Mouse (Mus musculus) brain, embryonic 18.5 days (tissue): ENCODE measurements around the gene Pde11a.

Experiments used
- DNase-seq: peaks from one replicate; pipeline ENCODE4 v3.0.0-alpha.2; 2012; ENCODE audit warnings: low read depth, low spot score

The Pde11a gene

DNA sequence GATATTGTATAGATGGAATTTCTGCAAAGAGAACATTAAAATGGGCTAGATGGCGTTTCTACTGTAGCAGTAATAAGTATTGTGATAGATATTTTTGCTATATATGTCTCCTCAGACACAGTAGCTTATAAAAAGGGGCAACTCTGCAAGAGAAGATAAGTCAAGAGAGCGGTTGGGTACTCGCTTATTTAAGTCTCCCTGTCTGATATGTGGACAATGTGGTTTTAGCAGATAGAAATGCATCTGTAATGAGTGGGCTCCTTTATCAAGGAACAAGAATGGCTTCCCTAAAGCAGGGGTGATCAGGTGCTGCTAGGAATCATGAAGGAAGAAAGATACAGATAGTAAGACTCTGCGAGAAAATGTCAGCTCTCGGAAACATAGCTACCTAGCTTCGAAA lies 18.2 kb downstream of the Pde11a start:
- DNase-seq, result no peak

DNA sequence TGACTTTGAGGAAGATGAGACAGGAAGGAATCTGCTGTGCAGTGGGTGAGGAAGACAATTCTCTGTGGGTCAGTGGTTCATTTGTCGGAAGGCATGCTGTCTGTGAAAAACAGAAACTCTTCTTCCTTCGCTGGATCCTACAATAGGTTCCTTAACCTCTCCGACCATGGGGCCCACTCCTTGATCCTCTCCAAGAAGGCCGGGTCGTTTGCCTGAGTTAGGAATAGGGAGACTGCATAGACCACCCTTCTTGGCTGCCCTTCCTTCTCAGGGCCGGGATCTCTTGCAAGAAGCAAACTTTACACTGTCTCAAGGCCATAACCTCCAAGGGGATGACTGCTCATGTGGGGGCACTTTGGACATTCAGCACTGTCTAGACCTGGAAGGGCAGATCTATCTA lies 19.3 kb downstream of the Pde11a start:
- DNase-seq, result no peak

DNA sequence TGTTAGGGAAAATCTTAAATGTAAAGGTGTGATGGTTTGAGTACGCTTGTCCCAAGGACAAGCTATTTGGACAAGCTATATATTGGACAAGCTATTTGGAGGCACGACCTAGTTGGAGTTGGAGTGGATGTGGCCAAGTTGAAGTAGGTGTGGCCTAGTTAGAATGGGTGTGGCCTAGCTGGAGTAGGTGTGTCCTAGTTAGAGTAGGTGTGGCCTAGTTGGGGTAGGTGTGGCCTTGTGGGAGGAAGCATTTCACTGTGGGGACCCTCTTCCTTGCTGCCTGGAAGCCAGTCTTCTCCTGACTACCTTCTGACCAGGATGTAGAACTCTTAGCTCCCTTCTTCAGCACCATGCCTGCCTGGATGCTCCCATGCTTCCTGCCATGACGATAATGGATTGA lies 50.9 kb downstream of the Pde11a start:
- DNase-seq, result no peak

DNA sequence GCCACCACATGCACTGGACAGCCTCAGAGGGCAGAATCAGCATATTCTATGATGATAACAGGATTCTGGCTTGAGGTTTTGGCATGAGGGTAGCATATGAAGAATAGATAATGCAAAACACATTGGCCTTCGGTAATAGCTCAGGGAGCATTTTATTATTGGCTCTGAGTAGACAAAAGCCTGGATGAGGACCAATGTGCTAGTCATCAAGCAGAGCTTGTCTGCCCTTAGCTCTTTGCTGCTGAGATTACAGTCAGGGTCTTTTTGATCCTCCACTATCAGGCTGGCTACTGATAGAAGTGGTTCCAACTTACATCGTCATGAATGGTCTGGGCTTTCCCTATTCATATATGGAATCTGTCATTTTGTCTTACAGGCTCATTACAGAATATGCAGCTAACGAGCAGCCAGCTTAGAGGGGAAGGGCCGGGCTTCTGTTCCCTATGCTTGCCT lies 52.3 kb downstream of the Pde11a start:
- DNase-seq, result no peak

DNA sequence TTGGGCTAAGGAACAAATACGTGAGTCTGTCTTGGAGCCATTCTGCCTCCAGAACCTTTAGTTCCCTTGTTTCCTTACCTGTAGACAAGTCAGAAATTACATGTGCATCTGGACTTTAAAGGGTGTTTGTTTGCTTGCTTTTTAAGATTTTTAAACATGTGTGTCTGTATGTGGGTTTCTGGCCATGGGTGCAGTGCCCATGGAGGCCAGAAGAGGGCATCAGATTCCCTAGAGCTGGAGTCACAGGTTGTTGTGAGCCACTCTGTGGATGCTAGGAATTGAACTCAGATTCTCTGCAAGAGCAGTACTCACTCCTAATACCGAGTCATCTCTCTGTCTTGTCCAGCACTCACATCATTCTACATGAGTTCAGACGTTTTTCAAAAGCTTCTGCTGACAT lies 53.4 kb downstream of the Pde11a start:
- no peak for DNase-seq

DNA sequence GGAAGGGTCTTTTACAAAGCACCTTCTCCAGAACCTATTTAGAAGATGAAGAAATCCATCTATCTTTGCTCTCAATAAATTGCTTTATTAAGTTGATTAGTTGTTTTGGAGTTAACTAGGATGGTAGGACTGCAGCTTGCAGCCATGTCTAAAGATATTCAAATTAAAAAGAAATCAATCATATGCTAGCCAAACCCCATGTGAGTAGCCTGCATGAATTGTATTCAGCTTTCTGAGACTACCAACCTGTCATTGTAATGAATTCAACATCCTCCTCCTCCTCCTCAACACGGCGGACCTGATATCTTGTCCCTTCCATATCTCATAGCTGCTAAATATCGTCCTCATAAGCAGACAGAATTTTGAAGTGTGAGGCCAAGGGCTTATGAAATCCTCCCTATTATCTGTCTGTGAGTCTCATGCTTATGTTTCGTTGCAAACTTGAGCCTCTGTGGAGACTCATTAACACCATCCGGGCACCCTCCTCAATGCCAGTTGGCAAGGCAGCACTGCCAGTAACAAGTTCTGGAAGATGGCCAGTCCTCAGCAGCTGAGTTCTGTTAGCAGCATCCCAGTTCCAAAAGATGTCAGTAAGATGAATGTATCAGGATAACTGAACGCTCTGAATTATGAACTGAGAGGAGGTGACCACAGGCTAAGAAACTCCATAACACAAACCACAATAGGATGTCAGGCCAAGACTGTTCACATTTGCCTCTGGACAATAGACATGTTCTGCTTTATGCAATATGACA lies 55.0 kb downstream of the Pde11a start:
- DNase-seq, result peak; percentile 72

DNA sequence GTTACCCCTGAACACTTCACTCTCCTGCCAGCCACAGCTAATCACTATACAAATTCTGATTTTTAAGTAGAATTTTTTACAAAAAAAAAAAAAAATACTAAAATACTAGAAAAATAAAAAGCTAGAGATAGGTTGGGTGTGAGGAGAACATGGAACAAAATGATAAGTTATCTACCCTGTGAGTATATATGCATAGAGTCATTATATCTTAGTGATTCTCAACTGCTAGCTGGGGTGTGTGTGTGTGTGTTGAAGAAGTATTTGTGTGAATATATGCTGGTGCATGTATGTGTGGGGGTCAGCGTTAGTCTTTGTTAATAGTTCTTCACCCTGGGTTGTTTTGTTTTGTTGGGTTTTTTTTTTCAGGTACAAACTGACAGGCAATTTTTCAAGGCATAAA lies 69.1 kb downstream of the Pde11a start:
- no peak for DNase-seq

DNA sequence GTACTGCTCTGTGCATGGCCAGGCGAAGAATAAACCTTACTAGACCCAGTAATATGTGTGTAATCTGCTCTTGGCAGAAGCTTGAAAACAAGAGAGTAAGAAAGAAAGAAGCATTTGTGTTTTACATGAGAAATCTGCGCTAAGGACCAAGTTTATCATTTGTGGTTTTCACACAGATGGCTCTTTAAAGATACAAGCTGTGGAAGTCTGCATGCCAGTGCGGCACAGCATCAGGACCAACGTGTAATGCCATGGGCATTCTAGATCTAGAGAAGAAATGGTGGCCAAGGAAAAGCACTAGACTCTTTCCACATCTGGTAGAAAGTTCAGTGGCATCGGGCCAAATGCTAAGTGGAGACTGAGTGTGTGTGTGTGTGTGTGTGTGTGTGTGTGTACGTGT lies 71.2 kb downstream of the Pde11a start:
- DNase-seq, result no peak

DNA sequence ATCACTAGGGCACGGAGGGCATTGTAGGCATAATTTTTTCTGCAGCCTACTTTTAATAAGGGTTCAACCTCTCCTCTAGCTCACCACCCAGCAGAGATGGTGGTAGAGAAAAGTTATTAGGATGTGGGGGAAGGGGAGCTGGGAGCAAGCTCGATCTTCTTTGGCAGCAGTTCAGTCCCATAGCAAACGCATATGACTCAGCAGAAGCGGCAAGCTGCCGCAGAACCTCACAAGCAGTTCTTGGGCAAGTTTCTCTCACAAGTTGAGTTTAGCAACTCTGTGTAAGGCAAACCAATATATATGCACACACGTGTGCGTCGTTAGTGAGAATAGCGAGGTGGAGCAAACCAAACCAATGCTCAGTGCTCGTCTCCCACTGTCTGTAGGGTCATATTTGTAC lies 72.0 kb downstream of the Pde11a start:
- no peak for DNase-seq

DNA sequence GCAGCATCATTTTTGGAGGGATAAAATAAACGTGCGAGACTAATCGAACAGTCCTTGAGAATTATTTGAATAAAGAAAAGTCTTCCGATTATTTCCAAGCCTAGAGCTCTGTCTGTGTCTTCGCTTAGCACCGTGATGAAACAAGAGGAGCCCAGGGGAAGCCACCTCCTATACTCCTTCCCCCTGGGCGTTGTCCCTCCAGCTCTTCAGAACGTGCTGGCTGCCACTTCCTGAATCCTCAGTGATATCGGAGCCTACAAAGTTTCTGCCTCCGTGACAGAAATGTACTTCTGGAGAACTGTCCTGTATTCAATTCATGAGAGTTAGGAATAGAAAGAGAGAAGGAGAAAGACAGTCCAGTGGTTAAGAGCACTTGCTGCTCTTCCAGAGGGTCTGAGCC lies 74.3 kb downstream of the Pde11a start:
- no peak for DNase-seq

DNA sequence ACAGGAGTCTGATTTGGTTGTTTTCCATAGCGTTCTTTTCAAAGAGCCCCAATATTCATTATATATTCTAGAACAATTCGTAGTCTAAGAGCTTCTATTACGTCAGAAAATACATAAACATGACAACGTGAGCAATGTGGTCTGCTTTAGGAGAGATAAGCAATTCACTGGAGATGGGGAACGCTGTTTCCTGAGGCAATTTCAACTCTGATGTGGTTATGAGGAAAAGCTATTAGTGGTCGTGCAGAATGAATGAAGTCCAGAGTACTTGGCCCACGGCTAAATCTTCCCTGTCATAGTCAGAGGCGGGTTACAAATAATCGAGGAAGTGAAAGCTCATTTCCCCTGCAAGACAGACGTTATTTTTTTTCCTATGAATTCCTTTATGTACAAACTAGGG lies 75.9 kb downstream of the Pde11a start:
- no peak for DNase-seq

DNA sequence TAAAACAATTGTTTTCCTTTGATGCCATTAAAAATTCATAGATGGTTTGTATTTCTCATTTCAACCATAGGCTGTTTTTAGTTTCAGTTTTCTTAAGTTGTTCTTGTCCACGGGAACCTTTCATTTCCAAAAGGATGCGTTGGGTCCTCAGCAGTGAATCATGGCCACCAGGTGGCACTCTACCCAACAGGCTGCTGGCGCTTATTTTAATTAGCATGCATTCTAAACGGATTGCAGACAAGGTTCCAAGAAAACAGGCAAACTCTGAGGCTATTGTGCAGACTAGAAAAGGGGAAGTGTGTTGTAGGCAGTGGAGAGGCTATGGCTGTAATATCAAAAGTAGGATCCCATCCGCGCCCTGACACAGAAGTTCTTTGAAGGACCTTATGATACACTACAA lies 83.7 kb downstream of the Pde11a start:
- DNase-seq, result peak; percentile 34

DNA sequence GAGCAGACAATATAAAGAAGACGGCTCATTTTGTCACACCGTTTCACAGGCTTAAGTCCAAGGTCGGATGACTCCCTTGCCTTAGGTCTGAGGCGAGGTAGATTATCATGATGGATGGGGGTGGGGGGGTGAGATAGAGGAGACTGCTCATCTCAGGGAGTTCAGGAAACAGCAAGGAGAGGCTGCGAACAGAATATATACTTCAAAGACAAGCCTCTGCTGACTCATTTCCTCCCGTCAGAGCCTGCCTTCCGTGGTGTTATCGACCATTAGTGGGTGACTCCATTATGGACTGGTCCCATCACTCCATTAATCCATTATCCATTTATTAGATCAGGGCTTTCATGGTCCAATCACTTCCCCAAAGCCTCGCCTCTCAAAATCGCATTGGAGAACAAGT lies 87.2 kb downstream of the Pde11a start:
- no peak for DNase-seq

DNA sequence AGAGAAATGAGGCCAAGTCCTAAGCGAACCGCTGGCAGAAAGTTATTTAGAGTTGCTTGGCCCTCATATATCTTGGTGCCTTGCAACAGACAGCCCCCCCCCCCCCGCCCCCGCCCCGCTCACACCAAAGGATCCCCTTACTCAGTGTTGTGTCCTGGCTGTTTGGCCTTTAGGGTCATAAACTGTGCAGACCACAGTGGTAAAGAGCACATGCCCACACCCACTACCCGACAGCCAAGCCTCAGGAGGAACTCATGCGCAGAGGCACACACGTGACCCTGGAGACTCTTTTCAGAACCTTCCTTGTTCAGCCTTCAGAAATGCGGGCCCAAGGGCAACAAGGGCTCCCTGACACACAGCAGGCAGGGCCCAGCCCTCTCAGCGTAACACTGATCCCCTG lies 90.3 kb downstream of the Pde11a start:
- no peak for DNase-seq

DNA sequence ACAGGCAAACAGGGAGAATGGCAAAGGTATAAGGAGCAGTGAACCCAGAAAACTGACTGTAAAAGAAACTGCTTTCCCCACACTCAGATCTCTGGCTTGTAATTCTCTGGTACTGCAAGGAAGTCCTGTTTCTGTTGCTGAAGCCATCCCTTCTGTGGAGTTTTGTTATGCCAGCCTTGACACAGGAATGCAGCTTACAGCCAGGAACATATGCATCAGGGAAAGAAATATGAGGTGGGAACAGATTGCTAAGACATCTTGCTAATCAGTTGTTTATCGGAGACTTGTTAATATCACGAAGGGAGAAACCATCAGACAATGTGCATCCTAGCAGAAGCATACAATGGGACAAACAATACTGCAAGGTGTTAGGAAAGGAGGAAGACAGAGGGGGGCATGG lies 99.4 kb downstream of the Pde11a start:
- DNase-seq, result peak; percentile 18

DNA sequence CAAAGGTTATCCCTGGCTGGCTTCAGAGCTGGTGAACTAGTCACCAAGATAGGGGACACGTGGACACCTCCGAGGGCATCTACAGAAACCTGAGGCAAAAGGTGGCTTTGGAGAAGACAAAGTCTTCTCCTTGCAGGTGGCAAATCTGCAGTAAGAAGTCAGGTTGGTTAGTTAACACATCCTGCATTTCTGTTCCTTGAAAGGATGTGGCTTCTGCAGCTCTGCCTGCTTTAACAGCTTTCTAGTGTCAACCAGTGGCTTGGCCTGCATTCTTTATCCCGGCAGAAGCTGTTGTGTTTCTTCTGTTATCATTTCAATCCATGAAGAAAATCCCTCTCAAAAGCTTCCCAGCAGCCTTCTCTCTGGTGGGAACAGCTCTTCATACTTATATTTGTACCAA lies 100.1 kb downstream of the Pde11a start:
- no peak for DNase-seq

DNA sequence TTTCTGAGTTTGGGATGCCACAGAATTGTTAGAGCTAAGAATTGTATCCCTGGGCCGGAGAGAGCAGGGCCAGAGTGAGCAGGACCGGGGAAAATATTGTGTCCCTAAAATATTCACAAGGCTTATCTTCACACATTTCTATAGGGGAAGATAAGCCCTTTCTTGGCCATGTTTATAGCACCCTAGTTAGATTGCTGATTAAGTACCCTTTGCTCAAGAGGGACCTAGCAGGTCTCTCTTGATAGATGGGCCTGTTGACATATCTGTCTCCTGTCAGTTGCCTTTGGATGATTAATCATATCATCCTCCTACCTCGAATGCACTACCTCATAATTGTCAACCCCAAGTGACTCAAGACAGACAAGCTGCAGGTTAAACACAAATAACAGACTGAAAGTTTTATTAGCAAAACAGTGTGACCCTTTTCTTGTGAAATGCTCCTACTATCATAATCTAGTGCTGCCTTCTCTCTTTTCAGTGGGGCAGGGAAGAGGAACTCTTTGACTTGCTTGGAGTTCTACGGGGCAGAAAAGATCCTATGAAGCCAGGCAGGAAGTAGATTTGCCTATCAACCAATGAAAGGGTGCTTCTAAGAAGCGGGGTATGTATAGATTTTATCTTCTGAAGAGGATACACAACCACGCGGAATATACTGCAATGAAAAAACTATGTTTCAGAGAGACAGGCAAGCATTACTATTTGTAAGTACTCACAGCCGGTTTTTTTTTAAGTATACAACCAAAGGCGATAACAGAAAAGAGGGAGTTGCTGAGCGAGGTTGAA lies 100.7 kb downstream of the Pde11a start:
- no peak for DNase-seq

DNA sequence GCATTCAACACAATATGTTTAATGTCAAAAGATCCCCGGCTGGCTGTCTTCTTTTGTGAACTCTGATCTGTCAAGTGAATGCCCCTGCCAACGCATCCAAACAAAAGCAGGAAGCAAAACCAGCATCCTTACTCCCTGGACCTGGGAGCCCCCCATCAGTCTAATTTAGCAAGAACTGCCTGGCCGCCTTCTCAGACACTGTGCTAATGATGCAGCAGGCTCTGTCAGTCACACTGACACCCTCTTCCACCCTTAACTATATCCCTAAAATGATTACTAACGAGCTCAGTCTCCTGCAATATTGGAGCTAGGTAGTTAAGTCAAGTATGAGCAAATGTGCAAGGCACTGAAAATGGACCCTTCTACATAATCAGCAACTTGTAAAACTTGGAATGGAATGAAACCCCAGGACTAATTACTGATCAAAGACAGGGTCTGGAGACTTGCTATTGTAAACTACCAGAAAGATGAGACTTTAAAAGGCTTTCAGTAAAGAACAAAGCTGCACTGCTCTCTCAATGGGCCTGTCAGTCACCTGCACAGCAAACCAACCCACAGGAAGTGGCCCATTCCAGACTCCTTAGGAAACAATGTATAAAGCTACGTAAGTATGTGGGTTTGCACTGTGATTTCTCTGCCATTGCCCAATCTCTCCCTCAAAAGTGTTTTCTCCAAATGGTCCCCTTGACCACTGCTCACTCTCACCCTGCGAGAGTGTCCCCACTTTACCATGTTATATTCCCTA lies 118.0 kb downstream of the Pde11a start:
- DNase-seq, result no peak

DNA sequence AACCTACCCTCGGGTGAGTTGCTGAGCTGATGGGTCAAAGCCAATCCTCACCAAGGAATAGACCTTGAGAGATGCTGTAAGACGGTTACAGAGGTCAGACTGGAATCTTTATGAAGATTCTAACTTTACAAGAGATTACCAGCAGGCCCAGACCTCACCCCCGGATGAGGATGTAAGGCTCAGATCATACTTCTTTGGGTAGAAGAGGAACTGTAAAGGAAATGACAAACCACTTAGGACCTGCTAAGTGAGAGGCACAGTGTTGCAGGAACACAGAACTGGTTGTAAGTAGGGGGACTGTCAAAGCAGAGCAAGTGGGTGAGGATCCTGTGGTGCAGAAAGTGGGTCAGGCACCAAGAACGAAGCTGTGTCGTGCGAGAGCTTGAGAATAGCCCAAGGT lies 119.0 kb downstream of the Pde11a start:
- no peak for DNase-seq

DNA sequence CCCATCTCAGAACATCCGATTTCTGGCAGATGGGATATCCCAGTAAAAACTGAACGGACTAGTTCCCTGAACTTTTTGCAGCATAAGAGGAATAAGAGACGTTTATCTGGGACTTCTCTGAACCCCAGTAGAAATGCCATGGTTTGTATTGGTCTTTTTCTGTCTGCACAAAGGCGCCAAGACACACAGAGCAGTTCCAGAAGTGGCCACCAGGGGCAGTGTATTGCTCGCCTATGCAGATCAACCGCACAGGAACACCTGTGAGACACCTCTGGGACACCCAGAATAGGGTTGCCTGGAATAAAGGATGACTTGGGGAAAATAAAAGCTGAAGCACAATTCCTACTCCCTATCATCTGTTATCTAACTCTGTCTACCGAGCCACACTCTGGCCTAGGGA lies 122.4 kb downstream of the Pde11a start:
- no peak for DNase-seq

DNA sequence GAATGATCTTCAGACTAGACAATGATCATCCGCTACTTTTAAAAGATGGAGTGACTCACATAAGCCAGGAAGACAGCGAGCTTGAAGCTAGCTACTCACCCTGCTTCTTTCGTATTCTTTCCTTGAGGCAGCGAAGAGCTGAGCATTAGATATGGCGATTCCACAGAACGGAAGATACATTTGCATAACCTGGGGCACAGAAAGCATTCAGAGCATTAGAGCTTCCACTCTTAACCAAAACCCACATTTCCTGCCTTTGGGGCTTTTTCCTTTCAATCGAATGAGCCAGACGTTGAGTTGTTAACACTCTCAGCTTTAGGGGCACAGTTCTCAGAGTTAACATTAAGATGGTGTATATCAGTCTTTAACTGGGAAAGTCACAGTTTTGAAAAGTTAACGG lies 123.4 kb downstream of the Pde11a start:
- no peak for DNase-seq

DNA sequence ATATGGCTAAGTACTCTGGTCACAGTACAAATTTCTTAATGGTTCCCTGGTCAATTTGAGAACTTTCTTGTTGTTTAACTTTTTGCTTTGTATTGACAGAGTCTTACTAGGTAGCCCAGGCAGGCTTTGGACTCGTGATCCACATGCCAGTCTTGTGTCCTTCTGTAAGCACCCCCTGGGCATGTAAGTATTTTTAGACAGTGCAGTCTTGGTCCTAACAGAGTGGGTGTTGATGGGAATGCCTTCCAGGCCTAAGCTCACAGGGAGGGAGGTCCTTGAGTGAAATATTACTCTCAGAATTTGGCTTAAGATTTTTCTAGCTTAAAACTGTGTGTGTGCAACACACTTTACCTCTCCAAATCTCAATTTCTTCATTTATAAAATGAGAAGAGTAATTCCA lies 153.4 kb downstream of the Pde11a start:
- no peak for DNase-seq

DNA sequence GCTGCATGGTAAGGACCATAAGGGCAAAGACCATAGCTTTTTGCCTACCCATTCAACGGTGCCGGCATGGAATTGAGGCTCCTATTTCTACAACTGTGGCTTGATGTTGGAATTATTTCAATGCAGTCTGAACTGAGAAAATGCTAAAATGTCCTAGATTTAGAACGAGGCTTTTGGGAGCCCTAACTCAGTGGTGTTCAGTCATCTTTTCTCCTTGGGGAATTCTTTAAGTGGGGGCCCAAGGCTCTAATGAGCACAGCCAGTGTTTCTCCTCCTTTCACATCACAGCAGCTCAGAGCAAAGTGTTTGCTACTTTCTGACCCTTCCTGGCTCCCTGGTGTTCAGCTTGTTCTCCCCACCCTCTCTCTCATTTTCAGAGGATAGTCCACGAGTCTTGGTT lies 175.8 kb downstream of the Pde11a start:
- DNase-seq, result no peak
